Mouse (Mus musculus) 3134 (cell line): ENCODE measurements around the gene Cfap77.

ENCODE experiments used
- DNase-seq: peaks from one replicate; pipeline ENCODE4 v3.0.0-alpha.2; 2011; ENCODE audit warnings: low spot score; ENCODE audit not compliant: insufficient read length; ENCODE audit errors: extremely low read depth

The Cfap77 gene

GRCm38 (mm10) chr2:28908389-28909153 lies 146.3 kb downstream of the Cfap77 start:
- DNase-seq: no peak

GRCm38 (mm10) chr2:28907691-28908388 lies 147.0 kb downstream of the Cfap77 start:
- no peak for DNase-seq

GRCm38 (mm10) chr2:28905561-28905960 lies 149.3 kb downstream of the Cfap77 start:
- no peak for DNase-seq

GRCm38 (mm10) chr2:28904786-28905185 lies 150.1 kb downstream of the Cfap77 start:
- no peak for DNase-seq

GRCm38 (mm10) chr2:28903871-28904270 lies 151.0 kb downstream of the Cfap77 start:
- no peak for DNase-seq

- DNase-seq: no peak
Measured at GRCm38 (mm10) chr2:28902291-28902690, 152.6 kb downstream of the Cfap77 start.

- no peak for DNase-seq
Measured at GRCm38 (mm10) chr2:28897340-28897899, 157.4 kb downstream of the Cfap77 start.

- DNase-seq: no peak
Measured at GRCm38 (mm10) chr2:28895876-28896275, 159.0 kb downstream of the Cfap77 start.

GRCm38 (mm10) chr2:28893526-28893925 lies 161.3 kb downstream of the Cfap77 start:
- no peak for DNase-seq

- DNase-seq: no peak
Measured at GRCm38 (mm10) chr2:28892796-28893195, 162.1 kb downstream of the Cfap77 start.

GRCm38 (mm10) chr2:28884914-28885313 lies 170.0 kb downstream of the Cfap77 start:
- no peak for DNase-seq

- DNase-seq: no peak
Measured at GRCm38 (mm10) chr2:28882826-28883485, 171.9 kb downstream of the Cfap77 start.

- DNase-seq: no peak
Measured at GRCm38 (mm10) chr2:28882047-28882446, 172.8 kb downstream of the Cfap77 start.

GRCm38 (mm10) chr2:28881275-28881674 lies 173.6 kb downstream of the Cfap77 start:
- DNase-seq: no peak
